Mouse (Mus musculus) right cerebral cortex, adult 2 months (tissue): ENCODE results near the gene Runx1.

Experiments used
- DNase-seq, 2 experiments: peaks; one replicate each; pipeline ENCODE4 v3.0.0; 2021 to 2022; ENCODE audit warnings: low spot score in 2 of 2

The Runx1 gene

DNA sequence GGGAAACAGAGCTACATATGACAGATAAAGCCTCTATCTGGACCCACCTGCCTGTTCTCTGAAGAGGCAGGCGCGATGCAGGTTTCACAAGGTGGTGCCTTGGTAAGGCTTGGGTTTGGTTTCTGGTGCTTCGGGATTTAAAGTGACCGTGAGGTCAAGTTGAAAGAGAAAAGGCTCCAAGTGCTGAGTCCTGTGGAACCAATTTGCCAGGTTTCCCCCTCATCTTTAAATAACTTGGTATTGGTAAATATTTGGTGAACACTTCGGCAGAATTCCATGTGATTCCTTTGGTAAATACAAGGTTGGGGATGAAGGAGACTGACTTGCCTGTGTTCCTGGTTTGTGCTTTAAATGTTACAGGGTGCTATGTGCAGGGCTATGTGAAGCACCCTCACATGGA is 169.2 kb downstream of the Runx1 start:
- no peak for DNase-seq

DNA sequence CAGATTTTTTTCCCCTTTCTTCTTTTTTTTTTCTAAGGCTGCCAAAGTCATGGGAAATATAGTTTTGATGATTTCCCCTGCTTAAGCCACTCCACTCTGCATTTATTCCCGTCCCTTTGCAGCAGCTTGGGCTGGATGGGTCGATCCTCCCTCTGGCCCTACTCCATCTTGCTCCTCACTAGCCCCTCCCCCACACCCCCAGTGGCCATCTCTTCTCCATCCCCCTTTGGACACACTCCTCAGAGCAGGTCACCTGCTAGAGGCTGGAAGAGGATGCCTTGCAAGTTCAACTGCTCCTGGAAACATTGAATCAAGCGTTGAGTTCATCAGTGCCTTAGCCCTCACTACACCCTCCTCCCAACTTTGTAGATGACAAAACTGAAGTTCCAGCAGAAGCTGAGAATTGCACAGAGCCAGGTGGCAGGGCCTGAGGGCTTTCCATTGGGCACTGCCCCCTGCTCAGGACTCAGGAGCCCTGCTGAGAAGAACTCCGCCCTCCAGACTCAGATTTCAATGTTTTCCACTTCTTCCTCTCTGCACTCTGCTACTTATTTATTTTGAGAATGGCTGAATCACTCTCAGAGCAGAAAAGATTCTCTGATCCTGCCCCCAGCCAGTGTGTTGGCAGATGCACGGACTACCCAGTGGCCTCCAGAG is 171.5 kb downstream of the Runx1 start:
- no peak for DNase-seq

DNA sequence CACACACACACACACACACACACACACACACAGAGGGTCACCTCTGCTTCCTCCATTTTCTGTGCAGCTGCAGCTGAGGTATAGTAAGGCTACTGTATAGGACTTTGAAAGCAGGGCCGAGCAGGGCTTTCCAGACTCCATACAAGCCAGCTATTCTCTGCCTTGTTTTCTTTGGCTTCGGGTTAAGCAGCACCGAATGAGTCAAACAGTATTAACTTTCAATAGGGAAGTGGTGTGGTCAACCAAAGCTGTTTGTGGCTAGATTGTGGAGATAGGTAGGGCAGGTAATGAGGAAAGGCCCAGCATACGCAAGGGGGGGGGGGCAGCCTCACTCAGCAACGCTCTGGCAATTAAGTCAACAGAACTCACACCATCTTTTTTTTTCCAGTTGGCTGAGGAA is 172.1 kb downstream of the Runx1 start:
- DNase-seq, result no peak

DNA sequence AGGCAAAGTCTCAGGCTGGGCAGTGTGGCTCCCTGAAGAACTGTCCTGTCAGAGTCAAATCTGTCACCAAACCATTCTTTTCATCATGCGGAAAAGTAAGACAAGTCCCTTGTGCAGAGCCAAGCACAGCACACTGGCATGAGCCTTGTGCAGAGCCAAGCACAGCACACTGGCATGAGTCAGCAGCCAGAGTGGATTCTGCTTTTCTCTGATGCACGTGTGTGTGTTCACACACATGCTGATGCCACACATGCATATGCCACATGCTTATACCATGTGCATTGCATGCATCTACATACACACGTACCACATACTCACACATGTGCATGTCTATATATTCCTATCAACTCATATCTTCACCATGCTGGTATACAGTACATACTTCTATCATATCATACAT is 174.7 kb downstream of the Runx1 start:
- DNase-seq, result no peak

DNA sequence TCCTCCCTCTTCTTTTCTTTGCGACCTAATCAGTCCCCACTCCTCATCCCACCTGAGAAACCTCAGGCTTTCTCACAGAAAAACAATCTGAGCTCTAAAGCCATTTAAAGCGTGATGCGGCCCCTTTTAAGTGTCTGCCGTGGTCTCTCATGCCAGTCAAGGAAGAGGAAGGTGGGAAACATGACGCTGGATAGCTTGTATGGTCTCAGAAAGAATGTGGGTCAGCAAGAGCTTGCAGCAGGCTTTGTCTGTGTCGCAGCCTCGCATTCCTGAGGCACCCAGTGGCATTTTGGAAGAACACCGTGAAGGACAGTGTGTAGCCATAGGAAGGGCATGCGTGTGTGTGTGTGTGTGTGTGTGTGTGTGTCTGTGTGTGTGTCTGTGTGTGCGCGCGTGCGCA is 179.8 kb downstream of the Runx1 start:
- no peak for DNase-seq

DNA sequence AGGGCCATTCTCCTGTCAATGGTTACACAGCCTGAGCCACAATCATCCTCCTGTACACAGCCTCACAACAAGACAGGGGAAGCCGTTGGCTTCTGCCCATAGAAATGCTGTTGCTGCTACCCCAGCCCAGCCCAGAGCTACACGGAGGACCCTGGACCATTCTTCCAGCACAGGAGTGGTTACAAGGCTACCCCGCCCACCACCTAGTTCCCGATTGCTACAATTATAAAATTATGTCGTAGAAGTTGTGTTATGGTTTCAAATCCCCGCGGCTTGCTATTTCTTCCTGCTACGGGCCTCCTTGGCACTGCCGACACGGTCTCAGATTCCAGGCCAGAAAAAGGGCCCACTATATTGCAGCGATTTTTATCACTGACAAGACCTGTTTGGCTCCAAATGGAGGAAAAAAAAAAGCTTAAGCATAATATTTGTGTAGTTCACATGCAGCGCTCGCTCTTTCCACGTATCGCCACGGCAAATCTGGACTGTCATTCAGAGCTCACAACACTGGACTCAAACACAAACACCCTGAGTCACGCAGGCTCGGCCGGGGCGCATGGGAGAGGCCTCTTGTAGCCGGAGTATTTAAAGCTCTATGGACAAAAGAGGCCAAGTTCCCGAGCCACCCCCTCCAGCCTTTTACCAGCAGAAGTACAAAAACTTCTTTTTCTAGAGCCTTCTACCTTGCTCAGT is 180.4 kb downstream of the Runx1 start:
- no peak for DNase-seq

DNA sequence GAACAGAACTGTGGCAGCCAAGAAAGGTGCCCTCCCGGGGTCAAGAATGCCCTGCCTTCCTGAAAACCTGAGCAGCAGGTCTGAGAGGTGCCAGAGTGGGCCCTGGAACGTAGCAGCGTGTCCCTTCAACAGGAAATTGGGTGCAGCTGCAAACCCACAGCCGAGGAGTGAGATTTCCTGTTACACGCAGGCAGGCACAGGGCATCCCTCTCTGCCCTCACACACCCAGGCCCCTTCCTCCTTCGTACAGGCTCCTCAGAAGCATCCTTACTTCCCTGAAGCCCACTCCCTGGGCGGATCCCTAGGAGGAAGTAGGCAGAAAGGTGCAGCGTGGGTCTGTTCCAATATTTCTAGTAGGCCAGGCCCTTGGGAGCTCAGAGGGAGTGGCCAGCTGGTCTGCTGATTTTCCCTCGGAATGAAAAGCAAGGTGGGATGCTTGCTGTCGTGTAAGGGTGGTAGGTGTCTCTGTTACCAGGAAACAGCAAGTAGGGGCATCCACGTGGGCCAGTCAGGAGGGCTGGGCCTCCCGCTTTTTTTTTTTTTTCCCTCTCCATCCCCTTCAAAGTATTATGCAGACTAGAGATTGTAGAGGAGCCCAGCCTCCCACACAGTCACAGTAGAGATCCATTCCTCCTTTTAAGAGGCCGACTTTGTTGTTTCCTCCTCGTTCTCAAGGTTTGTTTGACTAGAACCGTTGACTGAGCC is 181.1 kb downstream of the Runx1 start:
- no peak for DNase-seq

DNA sequence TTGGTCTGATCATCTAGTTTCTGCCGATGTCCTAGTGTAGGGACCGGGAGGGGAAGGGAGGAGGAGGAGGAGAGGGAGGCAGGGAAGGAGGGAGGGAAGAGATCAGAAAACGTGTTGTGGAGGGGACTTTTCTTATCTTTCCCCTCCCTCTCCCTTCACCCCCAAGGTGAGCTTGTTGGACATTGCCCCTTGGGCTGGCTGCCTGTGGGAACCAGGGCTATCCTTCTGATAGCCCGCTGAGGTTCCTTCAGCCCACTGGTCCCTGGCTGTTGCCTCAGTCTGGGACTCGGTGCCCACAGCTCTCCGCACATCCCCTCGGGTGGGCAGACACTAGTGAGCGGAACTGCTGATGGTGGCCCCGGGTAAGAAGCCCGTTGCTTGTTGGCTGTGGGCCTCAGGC is 181.6 kb downstream of the Runx1 start:
- DNase-seq, result no peak

DNA sequence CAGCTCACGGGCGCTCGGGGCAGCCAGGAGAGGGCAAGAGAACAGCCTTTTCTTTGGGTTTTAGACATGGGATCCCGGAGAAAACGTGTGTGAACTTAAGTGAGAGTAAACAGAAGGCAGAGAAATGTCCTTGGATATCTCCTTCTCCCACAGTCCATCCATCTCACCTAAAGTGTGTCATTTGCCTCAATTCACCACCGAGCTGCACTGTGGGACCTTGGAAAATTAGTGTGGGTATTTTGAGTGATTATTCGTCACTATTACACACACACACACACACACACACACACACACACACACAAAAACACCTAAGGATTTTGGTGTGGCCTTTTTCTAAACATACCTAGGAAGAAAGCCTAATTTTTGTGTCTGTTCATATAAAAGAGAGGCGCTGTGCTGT is 183.7 kb downstream of the Runx1 start:
- no peak for DNase-seq

DNA sequence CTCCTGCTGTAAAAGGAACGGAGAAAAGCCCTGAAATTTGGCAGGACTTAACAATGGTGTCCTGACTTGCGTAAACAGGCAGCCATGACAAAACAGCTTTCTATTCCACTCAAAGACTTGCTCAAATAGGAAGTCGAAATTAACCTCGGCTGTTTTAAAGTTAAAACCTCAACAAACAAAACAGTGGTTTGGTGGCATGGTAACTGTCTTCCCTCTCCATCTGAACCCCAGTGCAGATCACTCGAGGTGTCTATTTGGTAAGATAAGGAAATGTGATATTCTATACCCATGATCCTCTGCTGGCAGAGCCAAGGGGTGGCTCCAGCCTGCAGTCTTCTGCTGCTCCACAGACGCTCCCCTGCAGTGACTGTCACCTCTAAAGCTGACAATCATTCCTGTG is 184.9 kb downstream of the Runx1 start:
- DNase-seq, result no peak

DNA sequence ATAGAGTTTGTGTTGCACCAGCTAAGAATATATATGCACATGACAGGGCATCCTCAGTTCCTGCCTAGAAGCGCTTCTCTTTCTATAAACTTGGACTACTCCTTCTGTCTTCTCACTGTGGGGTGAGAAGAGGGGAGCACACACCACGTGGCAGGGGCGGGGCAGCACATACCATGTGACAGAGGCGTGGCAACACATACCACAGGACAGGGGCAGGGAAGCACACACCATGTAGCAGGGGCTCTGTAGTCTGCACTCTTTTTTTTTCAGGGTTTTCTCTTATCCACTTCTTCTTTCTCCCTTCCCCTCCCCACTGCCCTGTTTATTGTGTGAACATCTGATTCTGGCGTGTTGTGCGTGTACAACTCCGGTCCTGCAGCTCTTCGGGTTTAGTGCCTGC is 186.9 kb downstream of the Runx1 start:
- no peak for DNase-seq

DNA sequence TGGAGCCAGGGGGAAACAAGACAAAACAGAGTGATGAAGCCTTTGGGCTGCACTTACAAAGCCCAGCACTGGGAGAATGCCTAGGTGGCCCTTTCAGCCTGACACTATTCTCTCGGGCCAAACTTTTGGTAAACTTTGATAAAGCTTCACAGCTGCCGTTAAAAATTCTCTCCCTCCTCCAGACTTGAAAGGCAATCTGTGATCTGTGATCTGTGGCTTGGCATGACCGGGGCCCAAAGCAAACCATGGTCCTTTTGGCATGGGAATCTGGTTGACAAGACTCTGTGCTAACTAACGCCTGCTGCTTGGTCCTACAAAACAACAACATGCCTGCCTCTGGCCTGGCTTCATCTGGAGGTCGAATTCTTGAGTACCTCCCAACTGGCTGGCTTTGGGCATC is 188.9 kb downstream of the Runx1 start:
- no peak for DNase-seq

DNA sequence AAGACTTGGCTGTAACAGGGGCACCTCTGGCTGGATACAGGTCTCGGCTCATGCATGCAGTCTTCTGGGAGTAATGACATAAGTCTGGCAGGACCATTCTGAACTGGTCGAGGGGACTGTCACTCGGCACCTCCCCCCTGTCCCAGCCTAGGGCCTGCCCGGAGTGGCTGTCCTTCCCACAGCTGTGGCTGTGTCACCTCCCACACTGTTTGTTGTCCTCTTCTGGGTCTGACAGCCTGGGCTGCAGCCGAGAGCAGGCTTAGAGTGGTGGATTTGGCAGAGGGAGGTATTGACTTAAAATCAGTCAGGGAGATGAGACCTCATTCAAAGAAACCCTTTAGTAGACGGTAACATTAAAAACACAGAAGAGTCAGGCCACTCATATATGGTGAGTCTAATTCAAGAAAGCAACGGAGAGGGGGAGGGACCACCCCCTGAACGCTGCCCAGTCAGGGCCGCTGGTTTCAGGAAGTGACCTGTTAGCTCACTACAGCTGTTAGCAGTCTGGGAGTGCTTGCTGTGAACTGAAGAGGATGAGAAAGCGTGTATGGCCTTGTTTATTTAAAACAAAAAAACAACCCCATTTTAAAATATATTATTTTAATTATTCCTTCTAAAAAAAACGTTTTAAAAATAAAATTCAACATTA is 193.7 kb downstream of the Runx1 start:
- DNase-seq, result no peak

DNA sequence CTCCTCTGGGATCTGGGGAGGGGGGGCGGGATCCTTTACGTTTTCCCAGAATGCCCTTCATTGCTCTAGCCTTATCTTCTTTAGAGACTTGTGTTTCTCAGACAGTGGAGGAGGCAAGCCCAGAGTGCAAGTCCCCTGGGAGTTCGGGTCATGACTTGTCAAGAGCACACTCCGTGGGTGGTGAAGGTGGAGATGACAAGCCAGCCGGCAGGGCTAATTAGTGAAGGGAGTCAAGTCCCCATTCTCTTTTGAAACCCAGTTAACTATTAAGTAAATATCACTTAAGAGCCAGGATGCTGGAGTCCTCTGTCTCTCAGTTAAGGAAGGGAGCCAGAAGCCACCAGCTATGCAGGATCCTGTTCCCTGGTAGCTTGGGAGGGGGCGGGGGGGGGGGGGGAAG is 194.3 kb downstream of the Runx1 start:
- no peak for DNase-seq

DNA sequence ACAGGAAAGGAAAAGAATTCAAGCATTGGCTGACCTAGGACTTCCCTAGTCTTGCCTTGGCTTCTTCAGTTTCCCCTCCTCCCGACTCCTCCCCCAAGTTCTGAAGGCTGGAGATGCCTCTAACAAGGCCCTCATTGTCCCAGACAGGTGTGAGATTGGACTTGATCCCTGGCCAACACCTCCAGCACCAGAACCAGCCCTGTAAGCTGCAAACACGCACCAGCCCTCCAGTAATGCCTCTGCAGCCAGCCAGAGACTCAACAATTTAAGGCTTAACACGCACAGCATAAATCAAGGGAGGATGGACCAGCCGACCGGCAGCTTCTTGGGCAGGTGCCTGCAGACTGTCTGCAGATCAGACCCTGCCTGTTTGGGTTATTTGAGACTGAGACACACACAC is 195.0 kb downstream of the Runx1 start:
- DNase-seq, result no peak

DNA sequence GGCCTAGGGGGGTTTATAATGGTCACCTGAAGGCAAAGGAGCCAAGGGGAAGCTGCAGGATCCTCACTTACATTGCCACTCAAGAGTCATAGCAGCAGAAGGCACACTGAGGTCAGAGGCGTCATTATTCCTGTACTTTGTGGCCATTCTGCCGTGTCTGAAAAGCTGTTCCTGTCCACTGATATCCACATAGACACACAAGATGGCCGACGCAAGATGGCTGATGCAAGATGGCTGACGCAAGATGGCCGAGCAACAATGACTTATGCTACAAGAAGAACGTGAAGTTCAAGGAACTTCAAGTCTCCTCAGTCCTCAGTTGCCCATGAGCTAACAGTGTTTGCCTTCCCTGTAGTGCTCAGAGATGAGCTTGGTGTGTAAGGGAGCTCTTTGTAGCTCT is 196.1 kb downstream of the Runx1 start:
- no peak for DNase-seq

DNA sequence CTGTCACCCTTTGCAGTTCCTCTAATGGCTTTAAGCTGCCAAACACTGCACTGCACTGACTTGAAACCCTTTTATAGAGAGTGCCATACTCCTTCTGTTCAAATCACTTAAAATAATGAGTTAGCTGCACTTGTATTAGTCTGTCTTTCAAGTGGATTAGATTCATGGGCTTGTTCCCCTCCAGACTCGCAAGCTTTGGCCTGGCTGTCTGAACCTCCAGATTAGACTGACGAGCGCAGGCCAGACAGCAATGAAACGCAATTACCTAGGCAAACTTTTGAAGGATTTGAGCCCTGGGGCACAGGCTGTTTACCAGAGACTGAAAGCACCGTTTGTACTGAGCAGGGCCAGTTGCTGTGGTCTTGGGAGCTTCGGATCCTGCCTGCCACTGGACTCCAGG is 198.7 kb downstream of the Runx1 start:
- no peak for DNase-seq

DNA sequence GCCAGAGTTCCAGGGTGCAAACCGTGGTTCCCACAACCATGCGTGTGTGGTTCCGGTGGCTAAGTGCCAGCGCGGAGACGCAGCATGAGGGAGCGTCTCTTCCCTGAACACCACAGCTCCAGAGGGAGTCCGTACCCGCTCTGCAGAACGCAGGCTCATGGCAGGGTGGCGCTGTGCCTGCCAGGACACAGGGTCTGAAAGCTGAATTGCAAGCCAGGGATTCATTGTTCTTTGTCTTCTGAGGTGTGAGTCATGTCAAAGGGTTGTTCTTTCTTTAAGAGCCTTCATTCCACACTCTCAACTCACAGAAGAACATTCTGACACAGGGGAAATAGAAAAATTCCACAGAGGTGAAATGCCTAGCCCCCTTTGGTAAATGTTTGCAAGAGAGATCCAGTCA is 202.0 kb downstream of the Runx1 start:
- no peak for DNase-seq

DNA sequence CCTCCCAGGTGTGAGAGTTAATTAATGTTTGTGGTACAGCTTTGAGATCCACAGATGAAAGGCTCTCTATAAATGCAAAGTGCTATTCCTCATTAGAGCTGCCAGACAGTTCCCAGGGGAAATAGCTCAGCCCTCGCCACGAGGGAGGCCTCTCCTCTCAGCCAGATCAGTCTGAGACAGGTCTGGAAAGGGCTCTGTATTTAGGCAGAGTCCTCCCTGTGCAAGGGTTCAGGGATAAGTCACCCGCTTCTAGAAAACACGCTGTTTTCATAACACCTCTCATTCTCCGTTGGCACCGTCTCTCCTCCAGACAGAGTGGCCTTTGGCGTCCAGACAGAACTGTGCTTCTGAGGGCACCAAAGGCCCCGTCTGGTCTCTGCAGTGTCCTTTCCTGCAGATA is 204.1 kb downstream of the Runx1 start:
- no peak for DNase-seq

DNA sequence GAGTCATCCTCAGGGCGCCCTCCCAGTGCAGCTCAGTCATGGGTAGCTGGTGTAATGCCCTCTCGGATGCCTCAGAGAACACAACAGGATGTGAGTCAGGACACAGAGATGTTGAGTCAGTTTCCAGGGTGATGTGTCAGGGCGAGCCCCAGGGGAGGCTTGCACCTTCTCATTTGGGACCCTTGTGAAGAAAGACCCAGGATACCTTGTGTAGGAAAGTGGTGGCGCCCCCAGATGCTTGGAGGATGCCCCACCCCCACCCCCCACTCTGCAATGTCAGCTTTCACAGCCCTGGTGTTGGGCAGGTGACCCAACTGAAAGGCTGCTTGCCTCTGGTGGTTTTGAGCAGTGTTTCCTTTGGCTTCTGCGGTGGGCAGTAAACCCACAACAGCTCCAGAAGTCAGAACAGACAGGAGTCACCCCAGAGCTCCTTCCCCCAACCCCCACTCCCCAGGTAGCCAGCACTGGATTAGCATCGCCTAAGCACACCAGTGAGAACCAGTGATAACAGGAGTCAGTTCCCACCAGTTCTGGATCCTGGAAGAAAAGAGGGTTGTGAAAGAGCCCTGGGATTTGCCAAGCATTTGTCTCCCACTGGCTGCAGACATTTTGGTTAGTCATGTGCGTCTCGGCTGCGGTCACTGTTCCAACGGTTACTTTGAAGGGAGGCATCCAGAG is 205.0 kb downstream of the Runx1 start:
- no peak for DNase-seq

DNA sequence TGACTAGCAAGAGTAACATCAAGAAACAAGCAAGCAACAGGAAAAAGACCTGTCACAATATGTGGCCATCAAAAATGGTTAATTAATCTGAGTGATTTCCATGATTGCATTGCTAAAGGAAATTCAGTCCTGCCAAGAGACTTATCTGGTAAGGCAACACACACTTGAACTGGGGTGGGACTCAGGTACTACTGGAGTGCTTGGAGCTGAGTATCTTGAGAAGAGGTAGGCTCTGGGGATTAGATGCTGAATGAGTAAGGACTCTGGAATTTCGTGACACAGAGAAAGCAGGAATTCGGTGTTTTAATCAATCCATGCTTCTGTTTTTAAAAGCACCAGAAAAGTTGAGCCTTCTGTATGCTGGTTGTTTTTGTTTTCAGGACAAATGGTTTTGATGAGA is 209.1 kb downstream of the Runx1 start:
- no peak for DNase-seq

DNA sequence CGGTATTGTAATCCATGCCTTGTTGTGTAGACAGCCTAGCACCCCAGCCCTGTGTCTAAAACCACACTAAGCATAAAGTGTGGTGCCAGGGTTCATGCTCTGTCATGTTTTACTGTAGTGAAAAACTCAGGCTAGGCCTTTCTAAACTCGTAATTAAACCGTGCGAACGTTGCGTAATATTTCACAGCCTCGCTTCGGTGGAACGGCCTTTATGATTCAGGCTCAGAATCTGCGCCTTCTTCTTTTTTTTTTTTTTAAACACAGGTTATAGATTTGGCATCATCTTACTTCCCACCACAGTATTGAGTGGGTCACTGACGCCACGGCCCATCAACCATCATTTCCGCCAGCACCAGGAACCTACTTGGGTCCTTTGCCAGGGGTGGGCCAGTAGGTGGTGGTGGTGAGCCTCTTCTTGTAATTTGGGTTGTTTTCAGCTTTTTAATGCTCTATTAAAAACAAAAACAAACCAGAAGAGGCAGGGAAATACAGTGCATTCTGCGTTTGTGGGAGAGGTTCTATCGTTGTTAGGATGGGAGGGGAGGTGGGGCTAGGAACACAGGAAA is 210.6 kb downstream of the Runx1 start:
- no peak for DNase-seq
